Mouse (Mus musculus) c-Kit-positive CD71-negative TER-119-negative erythroid progenitor cells, embryonic 14.5 days (primary cell): ENCODE results near the gene Nom1.
"Not testable (repeated sequence)": the region's sequence is repeated elsewhere in the genome, so short reads cannot be mapped to it uniquely, and the experiment has no call there.

Experiments used
- DNase-seq: peaks from one replicate; pipeline ENCODE4 v3.0.0-alpha.2; 2013; ENCODE audit warnings: low read depth

The Nom1 gene

GRCm38 (mm10) chr5:29434228-29434871 is at the start of gene Nom1:
Gene Nom1, plus strand, starts transcription at chr5:29434664.
- DNase-seq: peak; percentile 87

DNA sequence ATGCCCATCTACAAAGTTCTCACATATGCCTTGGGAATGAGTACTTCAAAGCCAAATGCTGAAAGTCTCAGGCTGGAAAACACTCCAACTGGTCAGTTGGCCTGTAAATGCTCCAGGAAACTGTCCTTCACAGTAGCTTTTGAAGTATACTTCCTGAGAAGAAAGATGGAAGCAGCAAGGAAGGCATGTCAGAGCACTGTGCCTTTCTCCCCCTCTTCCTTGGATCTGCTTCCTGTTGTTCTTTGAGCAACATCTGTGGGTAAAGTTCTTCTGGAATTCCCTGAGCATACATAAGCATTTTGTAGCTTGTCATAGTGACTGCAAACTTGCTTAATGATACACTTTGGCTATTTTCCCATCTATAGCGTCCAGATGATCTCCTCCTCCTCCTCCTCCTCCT is 46.9 kb upstream of the Nom1 start:
- no peak for DNase-seq

- no peak for DNase-seq
Measured at GRCm38 (mm10) chr5:29388181-29388943, 46.1 kb upstream of the Nom1 start.

GRCm38 (mm10) chr5:29388944-29389765 is 45.3 kb upstream of the Nom1 start:
- DNase-seq: peak; percentile 38

- DNase-seq: no peak
Measured at GRCm38 (mm10) chr5:29398427-29398826, 36.0 kb upstream of the Nom1 start.

- DNase-seq: no peak
Measured at GRCm38 (mm10) chr5:29410854-29411253, 23.6 kb upstream of the Nom1 start.

DNA sequence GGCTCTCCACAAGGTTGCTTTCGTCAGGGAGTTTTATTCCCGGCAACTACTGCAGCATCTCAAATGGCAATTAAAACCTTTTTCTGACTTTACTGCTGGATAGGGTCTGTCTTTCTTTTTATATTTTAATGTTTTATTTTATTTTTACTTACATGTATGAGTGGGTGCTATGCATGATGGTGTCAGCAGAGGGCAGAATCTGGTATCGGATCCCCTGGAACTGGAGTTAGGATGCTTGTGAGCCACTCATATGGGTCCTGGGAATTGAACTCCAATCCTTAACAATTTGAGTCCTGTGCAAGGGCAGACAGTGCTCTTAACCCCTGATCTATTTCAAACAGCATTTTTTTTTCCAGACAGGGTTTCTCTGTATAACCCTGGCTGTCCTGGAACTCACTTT is 21.4 kb upstream of the Nom1 start:
- no peak for DNase-seq

- not testable (repeated sequence) for DNase-seq
Measured at GRCm38 (mm10) chr5:29423330-29423729, 11.1 kb upstream of the Nom1 start.

DNA sequence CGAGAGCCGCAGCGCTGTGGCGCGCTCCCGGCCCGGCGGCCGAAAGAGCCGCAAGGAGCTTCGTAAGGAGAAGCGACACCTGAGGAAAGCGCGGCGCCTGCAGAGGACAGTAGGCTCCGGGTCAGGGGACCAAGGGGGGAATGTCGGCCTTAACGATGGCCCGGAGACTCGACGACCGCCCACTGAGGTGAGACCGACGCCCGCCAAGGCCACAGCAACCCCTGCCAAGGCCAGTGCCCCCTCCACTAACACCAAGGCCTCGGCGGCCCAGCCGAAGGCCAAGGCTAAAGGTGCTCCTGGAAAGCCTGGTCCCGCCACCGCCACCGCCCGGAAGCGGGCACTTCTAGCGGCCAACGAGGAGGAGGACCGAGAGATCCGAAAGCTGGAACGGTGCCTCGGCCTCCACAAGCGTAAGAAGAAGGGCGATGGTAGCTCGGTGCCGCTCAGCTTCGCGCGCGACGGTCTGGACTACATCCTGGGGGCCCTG is 451 bp downstream of the Nom1 start:
- DNase-seq: no peak

- DNase-seq: no peak
Measured at GRCm38 (mm10) chr5:29435491-29435890, 1.0 kb downstream of the Nom1 start.

DNA sequence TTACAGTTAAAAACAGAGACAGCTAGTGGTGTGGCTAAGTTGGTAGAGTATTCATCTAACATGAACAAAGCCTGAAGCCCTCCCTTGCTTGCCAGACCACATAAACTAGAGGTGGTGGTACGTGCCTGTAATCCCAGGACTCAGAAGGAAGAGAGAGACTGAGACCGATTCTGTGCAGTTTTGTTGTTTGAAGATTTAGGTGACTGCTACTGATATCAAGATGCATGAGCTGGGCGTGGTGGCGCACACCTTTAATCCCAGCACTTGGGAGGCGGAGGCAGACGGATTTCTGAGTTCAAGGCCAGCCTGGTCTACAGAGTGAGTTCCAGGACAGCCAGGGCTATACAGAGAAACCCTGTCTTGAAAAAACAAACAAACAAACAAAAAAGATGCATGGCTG is 2.3 kb downstream of the Nom1 start:
- not testable (repeated sequence) for DNase-seq

- no peak for DNase-seq
Measured at GRCm38 (mm10) chr5:29445275-29445674, 10.8 kb downstream of the Nom1 start.

- DNase-seq: no peak
Measured at GRCm38 (mm10) chr5:29452352-29452751, 17.9 kb downstream of the Nom1 start.

DNA sequence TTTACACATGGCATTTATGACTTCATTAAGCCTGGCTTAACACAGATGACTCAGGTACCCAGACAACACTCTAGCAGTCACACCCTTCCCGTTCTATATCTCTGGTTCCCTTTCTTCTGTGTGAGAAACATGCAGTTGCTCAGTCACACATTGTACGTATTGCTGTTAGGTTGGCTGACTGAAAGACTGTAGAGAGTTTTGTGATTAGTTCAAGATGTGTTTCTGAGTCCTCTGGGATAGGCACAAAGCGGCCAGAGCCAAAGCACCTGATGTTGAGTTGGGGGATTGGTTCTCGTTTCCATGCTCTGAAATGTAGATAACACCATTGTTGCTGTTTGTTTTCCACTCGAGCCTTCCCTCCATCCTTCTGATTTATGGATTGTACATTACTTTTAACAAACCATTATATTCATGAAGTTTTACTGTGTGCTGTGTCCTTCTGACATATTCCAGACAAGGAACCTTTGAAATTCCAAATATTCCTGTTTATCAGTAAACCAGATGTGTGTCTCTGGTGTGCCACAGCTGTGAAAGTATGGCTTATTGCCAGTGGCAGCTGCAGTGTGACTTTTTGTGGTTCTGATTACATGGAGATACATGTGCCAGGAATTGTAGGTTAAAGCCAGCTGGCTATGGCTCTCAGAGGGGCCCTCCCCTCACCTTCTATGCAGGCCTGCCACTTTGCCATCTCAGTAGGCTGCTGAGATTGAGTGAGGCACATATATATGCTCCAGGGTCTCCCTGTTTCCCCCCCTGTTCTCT is 22.6 kb downstream of the Nom1 start:
- no peak for DNase-seq

GRCm38 (mm10) chr5:29462943-29463686 is 28.7 kb downstream of the Nom1 start:
- no peak for DNase-seq

DNA sequence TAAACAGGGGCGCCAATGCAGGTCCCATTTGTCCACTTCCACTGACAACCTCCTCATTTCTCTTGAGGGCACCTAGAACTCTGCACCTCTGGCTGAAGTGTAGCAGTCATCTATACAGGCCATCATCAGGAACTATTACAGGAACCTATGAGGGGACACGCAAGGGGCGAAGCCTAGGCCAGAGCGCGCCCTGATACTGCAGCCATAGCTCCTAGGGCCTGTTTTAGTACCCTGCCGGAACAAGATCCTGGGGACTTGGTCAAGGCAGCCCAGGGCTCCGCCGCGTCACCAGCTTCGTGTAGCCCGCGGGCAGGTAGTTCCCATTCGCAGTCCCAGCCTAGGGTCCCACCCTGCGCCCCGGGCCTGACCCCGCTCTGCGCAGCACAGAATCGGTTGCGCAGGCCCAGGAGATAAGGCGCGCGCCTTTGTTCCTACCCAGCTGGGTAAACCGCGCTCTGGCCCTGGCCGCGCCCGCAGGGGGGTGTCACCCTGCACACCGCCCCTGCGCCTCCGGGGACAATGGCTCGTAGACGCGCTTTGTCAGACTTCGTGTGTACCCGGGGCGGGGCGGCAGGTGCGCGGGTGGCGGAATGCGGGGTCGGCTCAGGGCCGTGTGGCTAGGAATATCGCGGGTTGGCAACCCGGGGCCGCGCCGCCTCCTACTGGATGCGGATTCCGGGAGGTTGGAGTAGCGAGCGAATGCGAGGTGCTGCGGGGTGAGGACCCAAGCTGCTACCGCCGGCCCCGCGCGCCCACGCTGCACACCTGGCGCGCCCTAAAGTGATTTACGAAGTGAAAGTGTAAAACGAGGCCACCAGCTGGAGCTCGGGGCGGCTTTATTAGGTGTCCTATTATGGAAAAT is 33.3 kb downstream of the Nom1 start:
- no peak for DNase-seq

DNA sequence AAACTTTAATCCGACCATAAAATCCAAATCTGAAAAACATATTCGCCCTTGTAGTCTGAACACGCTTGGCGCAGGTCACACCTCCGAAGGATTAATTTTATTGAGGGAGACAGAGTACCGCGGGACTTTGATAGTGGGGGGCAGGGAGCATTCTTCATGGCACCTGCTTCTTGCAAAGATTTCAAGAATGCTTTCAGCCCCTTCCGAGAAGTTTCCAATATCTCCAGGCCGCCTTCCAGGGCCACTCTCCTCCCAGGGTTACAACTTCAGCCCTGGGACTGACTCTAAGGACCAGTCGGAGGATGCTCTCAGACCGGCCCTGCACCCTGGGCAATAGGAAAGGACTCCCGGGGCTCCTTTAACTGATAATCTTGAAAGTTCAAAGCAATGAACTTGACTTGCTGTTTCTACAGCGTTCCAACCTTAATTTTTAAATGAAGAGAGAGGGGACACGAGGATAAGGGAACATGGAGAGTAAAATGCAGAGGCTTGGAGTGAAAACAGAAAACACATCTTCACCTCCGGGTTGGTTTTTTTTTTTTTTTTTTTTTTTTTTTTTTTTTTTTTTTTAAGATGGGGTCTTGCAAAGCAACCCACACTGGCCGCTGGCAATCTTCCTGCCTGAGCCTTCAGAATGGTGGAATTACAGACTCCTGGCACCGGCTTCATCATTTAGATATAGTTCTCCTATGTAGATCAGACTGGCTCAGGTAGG is 34.0 kb downstream of the Nom1 start:
- no peak for DNase-seq

DNA sequence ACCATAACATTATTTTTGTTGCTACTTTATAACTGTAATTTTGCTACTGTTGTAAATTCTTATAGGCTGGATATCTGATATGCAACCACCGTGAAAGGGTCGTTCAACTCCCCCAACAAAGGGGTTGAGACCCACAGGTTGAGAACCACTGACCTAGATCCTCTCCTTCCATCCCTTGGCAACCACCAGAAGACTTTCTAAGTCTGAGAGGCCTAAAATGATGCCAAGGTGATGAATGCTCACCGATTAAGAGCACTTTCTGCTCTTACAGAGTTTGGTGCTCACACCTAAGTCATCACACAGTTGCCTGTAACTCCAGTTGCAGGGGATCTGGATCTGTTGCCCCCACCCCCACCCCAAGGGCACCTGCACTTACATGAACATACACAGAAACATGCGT is 35.0 kb downstream of the Nom1 start:
- DNase-seq: no peak

DNA sequence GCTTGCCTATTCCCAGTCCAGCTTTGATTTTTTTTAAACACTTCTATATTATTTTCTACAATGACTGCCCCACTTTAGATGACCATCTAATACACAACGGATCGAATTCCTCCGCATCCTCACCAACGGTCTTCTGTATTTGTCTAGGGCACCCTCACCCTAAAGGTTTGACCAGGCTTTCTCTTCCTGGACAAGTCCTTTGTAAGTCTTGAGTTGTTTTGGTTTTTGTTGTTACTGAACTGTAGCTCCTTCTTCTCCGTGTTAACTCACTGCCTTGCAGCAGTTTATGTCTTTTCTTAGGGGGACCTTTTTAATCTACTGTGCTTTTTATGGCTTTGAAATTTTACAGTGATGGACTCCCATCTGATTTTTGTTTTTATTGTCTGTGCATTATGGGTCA is 35.8 kb downstream of the Nom1 start:
- no peak for DNase-seq
